ENCODE assay signal across 8 mouse cellular contexts in genomic region chr9:75037451-75038356, GRCm38 (mm10). TPM values are rescaled to one million over a fixed set of nuclear protein-coding genes. Genes with fewer than 3 reads are reported as not detected.
DNase-seq lines count a peak whose midpoint lies in the region; ATAC-seq and TF ChIP-seq lines count a peak whose summit lies in the region.

Gene Arpp19, plus strand, starts transcription at chr9:75037614.

- peak; percentile 15 for TF ChIP-seq POLR2A in ES-Bruce4 (IDR thresholded peaks at IDR 0.05; ENCODE audit: insufficient read depth, low read length)

- intact Hi-C loops in heart, postnatal 14 days (cut with DNase I), result loop anchor here (5.0 kb wide), 2 partner anchors 85 to 130 kb away; partner anchors contain the start of gene Fam214a

- under 1% methylated on average over 73 of the region's 73 CpGs for WGBS in forebrain, embryonic 14.5 days
- under 1% methylated on average over 71 of the region's 73 CpGs for WGBS in neural tube, embryonic 15.5 days

- no peak for TF ChIP-seq CTCF in ES-Bruce4 (IDR thresholded peaks at IDR 0.05; ENCODE audit: low read depth, low read length)

- no peaks in the 10 kb centered on the region for H3K9me3 ChIP-seq in ES-Bruce4 (replicated peaks; ENCODE audit: control insufficient read depth, insufficient read depth, low read length, poor library complexity, severe bottlenecking)
- H3K9me3 ChIP-seq in forebrain, embryonic 14.5 days (replicated peaks; ENCODE audit: control insufficient read depth, low read length), result no peaks in the 10 kb centered on the region
- H3K9me3 ChIP-seq in neural tube, embryonic 15.5 days (replicated peaks), result no peaks in the 10 kb centered on the region

- DNase-seq in forebrain, embryonic 14.5 days (ENCODE audit: low spot score), result peak; percentile 93
- peak; percentile 80 to 81 for DNase-seq in heart, postnatal 14 days
- peak; percentile 88 for DNase-seq in layer of hippocampus, adult 11-12 months (ENCODE audit: low spot score)
- DNase-seq in lung, adult 18-20 months, result peak; percentile 85 to 90
- DNase-seq in testis, postnatal 14 days (ENCODE audit: low spot score), result peak; percentile 91

- ATAC-seq in cerebellum, adult (ENCODE audit: insufficient number of reproducible peaks, low FRiP score, low TSS enrichment), result peak; percentile 99
- ATAC-seq in forebrain, embryonic 14.5 days, result peak; percentile 97
- peak; percentile 95 for ATAC-seq in neural tube, embryonic 15.5 days (ENCODE audit: low FRiP score)

- peak within 1 kb of the TSS; percentile 70 for H3K4me2 ChIP-seq in forebrain, embryonic 14.5 days (ENCODE audit: low read length)
- H3K4me2 ChIP-seq in neural tube, embryonic 15.5 days, result peak within 1 kb of the TSS; percentile 68

- TF ChIP-seq EP300 in ES-Bruce4 (IDR thresholded peaks at IDR 0.05; ENCODE audit: insufficient read depth, low read depth, low read length), result no peak

- H3K4me3 ChIP-seq in ES-Bruce4 (ENCODE audit: low read depth, low read length), result peak within 1 kb of the TSS; percentile 77
- H3K4me3 ChIP-seq in forebrain, embryonic 14.5 days (ENCODE audit: low read depth, low read length), result peak within 1 kb of the TSS; percentile 93
- peak within 1 kb of the TSS; percentile 91 for H3K4me3 ChIP-seq in neural tube, embryonic 15.5 days (replicated peaks)

- H3K9ac ChIP-seq in ES-Bruce4 (ENCODE audit: low read depth, poor library complexity, severe bottlenecking), result peak within 1 kb of the TSS; percentile 93
- H3K9ac ChIP-seq in forebrain, embryonic 14.5 days (ENCODE audit: low read length), result peak within 1 kb of the TSS; percentile 93
- H3K9ac ChIP-seq in neural tube, embryonic 15.5 days (replicated peaks), result peak within 1 kb of the TSS; percentile 91

- H3K27ac ChIP-seq in ES-Bruce4 (ENCODE audit: insufficient read depth, low read length), result no peak within 1 kb of the TSS
- peak within 1 kb of the TSS; percentile 66 for H3K27ac ChIP-seq in forebrain, embryonic 14.5 days (ENCODE audit: low read depth, low read length)
- peak within 1 kb of the TSS; percentile 82 for H3K27ac ChIP-seq in neural tube, embryonic 15.5 days (replicated peaks)

- H3K27me3 ChIP-seq in ES-Bruce4 (ENCODE audit: control insufficient read depth, insufficient read depth, low read length, poor library complexity, severe bottlenecking), result no peaks in the 10 kb centered on the region
- H3K27me3 ChIP-seq in forebrain, embryonic 14.5 days (replicated peaks; ENCODE audit: control insufficient read depth, insufficient read depth, low read length), result no peaks in the 10 kb centered on the region
- H3K27me3 ChIP-seq in neural tube, embryonic 15.5 days (replicated peaks), result no peaks in the 10 kb centered on the region

- peaks cover 2% of the 10 kb centered on the region for H3K36me3 ChIP-seq in ES-Bruce4 (ENCODE audit: control insufficient read depth, insufficient read depth, low read length, poor library complexity, severe bottlenecking)
- 0 out of 2 replicates have a peak, but pooled peaks cover 2% of the 10 kb centered on the region for H3K36me3 ChIP-seq in forebrain, embryonic 14.5 days (ENCODE audit: control insufficient read depth, insufficient read depth, low read length)
- H3K36me3 ChIP-seq in neural tube, embryonic 15.5 days, result no peaks in the 10 kb centered on the region

- no peaks in the 10 kb centered on the region for H3K4me1 ChIP-seq in ES-Bruce4 (ENCODE audit: control insufficient read depth, insufficient read depth, low read length)
- H3K4me1 ChIP-seq in forebrain, embryonic 14.5 days (ENCODE audit: control insufficient read depth, insufficient read depth, low read length), result peaks cover 10% of the 10 kb centered on the region
- H3K4me1 ChIP-seq in neural tube, embryonic 15.5 days, result peaks cover 21% of the 10 kb centered on the region

RNA-seq across cellular contexts. Expression of gene Arpp19, which starts in this region (rescaled TPM):
- polyA plus RNA-seq in ES-Bruce4 (2011; ENCODE audit: insufficient read depth, insufficient read length, low read depth, missing spikeins), result 262 and 284 TPM in 2 replicates
- 258 and 266 TPM in 2 replicates for polyA plus RNA-seq in forebrain, embryonic 14.5 days (2014; fragmentation: Nextera tagmentation; extraction: Ambion mirVana)
- 100 to 1,000 TPM; 134 to 143 TPM for total RNA-seq in heart, postnatal 14 days (2021)
- polyA plus RNA-seq in neural tube, embryonic 15.5 days (2015; fragmentation: Nextera tagmentation; extraction: Ambion mirVana), result 202 and 222 TPM in 2 replicates
